Mouse (Mus musculus): ENCODE data around the gene Ucn2.
A peak's percentile ranks its signal among the peaks of the same experiment; 100 is the strongest.

Gene Ucn2

GRCm38 (mm10) chr9:108991428-108992084, 5.7 kb downstream of the Ucn2 start, which contains the start of gene Pfkfb4:
TSS of gene Pfkfb4 (plus strand) at chr9:108991778.
- DNase-seq (ENCODE audit: extremely low read depth, low read depth, low spot score), result peak; percentile 99

GRCm38 (mm10) chr9:108992085-108992469, 6.3 kb downstream of the Ucn2 start:
- DNase-seq (ENCODE audit: extremely low read depth, low read depth, low spot score), result no peak

DNA sequence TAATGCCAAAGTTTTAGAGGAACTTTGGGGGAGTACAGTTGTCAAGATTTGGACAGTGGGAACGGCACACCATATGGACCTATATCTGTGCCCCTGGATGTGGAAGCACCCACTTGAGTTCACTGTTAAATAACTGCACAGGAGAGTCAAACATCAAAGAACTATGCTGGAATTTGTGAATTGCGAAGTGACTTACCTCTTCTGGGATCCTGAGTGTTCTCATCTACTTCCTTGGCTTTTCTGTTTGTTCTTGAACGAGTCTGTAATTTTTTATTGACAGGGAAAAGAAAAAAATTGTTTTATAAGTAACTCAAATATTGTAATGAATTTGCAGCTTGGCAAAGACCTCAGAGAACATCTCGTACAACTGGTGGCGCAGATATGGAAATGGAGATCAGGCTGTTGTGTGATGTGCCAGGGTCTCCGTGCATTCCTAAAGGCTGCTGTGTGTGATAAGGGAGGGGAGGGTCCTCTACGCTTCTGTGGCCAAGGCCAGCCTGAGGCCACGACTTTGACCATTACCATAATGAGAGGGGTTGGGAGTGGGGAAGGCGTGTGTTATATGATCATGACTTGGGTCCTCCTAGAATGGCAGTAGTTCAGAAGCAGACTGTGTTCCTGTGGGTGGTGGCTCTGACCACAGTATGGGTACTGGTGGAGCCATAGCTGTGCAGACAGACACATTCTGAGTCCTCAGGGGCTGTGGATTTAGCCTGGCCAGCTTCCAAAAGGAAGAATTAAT, 7.0 kb downstream of the Ucn2 start:
- DNase-seq (ENCODE audit: extremely low read depth, low read depth, low spot score), result no peak

- no peak for DNase-seq (ENCODE audit: extremely low read depth, low read depth, low spot score)
Measured at GRCm38 (mm10) chr9:108996411-108996810, 10.6 kb downstream of the Ucn2 start.

DNA sequence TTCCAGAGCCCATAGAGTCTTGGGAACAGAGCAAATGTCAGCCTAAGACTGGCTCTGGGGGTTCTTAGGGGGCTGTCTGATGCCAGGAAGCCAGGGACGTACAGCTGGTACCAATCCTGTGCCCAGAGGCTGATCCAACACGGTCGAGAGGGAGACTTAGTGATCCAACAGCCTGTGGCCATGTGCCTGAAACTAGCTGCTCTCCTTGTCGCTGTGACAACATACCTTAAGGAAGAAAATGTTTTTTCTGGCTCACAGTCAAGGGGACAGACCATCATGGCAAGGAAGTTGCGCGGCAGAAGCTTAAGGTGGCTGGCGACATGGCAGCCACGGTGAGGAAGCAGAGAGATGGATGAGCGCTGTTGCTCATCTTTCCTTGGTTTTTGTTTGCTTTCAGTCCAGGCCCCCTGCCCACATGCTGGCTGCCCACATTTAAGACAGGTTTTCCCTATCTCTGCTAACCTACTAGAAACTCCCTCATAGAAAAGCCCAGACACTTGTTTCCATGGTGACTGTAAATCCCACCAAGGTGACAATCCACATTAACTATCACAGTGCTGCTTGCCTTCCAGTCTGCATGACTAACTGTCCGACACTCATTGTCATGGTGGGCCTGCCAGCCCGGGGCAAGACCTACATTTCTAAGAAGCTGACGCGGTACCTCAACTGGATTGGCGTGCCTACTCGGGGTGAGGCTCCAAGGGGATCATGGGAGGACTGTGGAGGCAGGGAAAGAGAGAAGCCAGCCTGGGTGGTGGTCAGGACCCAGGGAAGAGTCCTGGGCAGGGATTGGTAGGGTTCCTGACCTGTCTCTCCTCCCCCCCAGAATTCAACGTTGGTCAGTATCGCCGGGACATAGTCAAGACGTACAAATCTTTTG, 12.7 kb downstream of the Ucn2 start:
- DNase-seq (ENCODE audit: extremely low read depth, low read depth, low spot score), result no peak

GRCm38 (mm10) chr9:108999167-108999526, 13.3 kb downstream of the Ucn2 start:
- no peak for DNase-seq (ENCODE audit: extremely low read depth, low read depth, low spot score)

DNA sequence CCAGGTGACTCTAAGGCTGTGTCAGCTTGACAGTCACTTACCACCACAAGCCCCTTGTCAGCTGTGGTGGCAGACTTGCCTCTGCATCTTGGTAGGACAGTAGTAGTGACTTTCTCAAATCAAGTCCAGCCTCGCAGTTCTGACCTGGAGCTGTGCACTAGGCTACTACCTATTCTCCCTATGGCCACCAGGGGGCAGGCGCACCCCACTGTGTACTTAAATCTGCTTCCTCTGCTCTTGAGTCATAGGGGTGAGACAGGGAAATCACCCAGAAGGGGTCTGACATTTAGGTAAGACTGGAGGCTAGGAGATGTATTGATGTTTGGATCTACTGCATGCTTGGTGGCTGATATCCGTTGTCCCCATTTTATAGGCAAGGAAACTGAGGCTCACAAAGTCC, 14.9 kb downstream of the Ucn2 start:
- no peak for DNase-seq (ENCODE audit: extremely low read depth, low read depth, low spot score)

GRCm38 (mm10) chr9:109003201-109003600, 17.4 kb downstream of the Ucn2 start:
- DNase-seq (ENCODE audit: extremely low read depth, low read depth, low spot score), result no peak

DNA sequence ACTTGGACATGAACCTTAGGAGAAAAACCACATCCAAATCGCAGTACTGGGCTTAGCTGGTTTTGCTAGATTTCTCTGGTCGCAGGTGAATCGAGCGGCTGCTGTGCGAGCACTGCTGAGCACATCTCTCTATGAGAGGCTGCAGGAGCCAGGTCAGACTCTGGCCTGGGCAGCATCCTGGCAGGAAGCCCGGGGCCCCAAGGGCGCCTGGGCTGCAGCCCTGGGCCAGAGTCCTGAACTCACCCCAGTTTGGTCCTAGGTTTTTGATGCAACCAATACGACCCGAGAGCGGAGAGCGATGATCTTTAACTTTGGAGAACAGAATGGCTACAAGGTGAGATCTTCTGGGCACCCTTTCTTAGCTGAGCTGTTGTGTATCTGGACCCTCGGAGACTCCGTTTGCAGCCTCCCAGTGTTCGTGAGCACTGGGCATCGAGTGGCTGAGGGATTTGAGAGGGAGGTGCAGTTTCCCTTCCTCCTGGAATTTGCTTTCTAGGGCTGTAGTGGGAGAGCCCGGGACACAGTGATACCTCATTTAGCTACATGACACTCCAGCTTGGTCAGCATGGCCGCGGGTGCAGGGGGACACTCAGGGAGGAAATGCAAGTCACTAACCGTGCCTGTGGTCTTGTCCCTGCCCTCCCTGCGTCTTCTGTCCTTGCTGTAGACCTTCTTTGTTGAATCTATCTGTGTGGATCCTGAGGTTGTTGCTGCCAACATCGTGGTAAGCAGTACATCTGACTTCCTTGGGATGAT, 21.4 kb downstream of the Ucn2 start:
- DNase-seq (ENCODE audit: extremely low read depth, low read depth, low spot score), result no peak

DNA sequence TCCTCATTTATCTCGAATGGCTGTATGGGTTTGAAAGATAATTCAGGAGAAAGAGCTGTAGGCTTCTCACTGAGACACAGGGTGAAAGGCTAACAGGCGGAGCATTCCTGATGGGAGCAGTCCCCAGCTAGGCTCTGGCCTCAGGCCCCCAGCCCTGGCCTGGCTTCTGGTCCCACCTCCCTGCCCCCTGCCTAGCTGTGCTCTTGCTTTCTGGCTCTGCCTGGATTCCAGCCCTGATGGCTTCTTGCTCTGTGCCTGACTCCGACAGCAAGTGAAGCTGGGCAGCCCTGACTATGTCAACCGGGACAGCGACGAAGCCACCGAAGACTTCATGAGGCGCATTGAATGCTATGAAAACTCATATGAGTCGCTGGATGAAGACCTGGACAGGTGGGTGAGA, 22.3 kb downstream of the Ucn2 start:
- DNase-seq (ENCODE audit: extremely low read depth, low read depth, low spot score), result no peak

- DNase-seq (ENCODE audit: extremely low read depth, low read depth, low spot score), result no peak
Measured at GRCm38 (mm10) chr9:109008994-109009635, 23.3 kb downstream of the Ucn2 start.

DNA sequence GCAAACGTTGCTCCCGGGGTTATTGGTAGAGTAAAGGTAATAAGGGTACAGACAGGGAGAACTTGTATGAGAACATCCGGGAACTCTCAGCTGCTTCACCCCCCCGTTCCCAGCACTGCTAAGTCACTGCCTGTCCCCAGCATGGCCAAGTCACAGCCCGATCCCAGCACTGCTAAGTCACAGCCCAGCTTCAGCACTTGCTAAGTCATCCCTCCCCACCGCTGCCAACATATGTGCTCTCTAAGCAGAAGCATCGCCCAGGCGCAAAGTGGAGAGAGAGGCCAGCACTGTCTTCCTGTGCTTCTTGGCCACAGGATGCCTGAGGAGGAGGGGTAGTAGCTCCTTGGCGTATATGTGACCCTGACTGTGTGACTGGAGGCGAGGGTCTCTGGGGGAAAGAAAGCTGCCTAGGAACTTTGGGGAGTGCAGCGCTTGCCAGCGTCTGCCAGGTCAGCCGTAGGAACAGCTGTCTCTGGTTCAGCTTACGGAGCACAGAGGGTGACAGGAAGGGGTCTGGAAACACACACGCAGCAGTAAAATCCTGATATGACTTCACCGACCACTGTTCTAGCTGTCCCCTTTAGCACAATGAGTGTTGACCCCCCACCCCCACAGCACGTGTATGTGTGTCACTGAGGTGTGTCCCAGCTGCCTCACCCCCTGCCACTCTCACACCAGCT, 24.0 kb downstream of the Ucn2 start:
- DNase-seq (ENCODE audit: extremely low read depth, low read depth, low spot score), result no peak

- no peak for DNase-seq (ENCODE audit: extremely low read depth, low read depth, low spot score)
Measured at GRCm38 (mm10) chr9:109010316-109010690, 24.5 kb downstream of the Ucn2 start.

DNA sequence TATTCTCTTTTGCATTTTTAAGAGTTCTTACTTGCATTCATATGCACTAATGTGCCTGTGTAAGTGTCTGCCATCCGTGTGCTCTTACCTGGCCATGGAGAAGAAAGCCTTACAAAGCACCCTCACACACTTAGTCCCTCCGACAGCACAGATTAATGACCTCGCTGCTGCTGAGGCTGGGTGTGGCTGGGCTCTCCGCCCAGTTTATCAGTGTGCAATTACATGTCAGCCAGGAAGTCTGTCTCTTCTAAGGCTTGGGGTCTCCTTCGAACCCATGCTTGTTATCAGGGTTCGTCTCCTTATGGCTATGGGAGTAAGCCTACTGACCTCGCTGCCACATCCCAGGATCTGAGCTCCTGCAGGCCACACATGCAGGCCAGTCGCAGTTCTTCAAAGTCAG, 29.6 kb downstream of the Ucn2 start:
- DNase-seq (ENCODE audit: extremely low read depth, low read depth, low spot score), result no peak

- DNase-seq (ENCODE audit: extremely low read depth, low read depth, low spot score), result no peak
Measured at GRCm38 (mm10) chr9:109016973-109017604, 31.3 kb downstream of the Ucn2 start.

DNA sequence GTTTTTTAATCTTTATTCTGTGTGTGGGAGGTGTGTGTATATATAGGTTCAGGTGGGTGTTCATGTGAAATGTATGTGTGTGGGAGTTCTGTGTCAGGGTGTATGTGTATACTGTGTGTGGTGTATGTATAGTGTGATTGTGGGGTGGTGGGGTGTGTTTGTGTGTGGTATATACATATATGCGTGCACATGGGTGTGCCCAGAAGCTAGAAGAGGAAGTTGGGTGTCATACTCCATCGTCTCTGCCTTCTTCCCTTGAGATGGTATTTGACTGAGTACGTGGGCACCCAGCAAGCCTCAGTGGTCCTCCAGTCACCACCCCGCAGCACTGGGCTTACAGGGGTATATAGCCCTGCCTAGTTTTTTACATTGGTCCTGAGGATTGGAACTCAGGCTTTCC, 35.6 kb downstream of the Ucn2 start:
- no peak for DNase-seq (ENCODE audit: extremely low read depth, low read depth, low spot score)

DNA sequence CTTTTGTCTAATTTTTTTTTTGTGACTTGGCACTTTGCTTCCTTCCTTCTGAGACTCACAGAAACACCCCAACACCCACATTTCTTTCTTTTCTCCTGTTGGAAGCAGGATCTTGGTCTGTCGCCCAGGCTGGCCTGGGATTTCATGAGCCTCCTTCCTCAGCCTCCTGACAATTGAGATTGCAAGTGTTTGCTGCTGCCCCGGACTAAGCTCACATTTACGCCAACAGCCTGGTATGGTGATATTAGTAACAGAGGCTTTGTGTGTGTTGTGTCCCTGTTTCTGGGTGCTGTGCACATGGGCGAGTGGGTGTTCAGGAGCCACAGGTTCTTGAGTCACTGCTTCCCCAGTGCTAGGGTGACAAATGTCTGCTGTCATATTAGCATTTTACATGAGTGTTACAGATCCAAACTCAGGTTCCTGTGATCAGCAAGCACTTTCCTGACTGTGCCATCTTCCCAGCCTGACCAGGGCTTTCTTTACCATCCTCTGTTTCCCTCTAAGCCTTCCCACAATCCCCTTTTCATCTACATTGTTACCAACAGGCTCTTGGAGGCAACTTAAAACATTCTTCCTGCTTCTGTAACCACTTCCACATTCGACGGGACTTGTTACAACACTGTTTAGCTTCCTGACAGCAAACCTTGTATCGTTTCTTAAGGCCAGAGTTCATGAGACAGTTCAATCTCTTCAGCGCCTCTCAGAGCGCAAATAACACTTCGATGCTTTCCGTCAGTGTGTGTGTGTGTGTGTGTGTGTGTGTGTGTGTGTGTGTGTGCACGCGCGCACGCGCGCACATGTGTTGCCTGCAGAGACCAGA, 37.3 kb downstream of the Ucn2 start:
- no peak for DNase-seq (ENCODE audit: extremely low read depth, low read depth, low spot score)

- no peak for DNase-seq (ENCODE audit: extremely low read depth, low read depth, low spot score)
Measured at GRCm38 (mm10) chr9:109027521-109027920, 41.7 kb downstream of the Ucn2 start.

DNA sequence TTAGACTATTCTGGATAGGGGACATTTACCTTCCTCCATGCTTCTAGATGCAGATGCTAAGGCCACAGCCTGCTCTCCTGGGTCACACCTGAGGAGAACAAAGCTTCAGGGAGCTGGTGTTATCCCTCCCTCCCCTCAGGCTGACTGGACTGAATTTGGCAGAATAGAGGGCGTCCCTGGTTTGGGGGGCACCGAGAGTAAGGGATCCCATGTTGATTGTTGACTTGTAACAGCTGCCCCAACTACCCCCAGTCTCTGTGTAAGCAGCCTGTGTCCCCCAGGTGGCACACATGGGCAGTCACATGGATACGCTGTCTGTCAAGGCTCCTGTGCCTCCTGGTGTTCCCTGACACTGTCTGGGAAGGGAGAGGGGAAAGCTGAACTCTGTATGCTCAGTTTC, 42.6 kb downstream of the Ucn2 start:
- no peak for DNase-seq (ENCODE audit: extremely low read depth, low read depth, low spot score)

Data from fat pad, adult 2 months (tissue).